ENCODE assay signal across 18 mouse cellular contexts in genomic region chr11:116549273-116550038, GRCm38 (mm10). TPM values are rescaled to one million over a fixed set of nuclear protein-coding genes. Genes with fewer than 3 reads are reported as not detected.
A peak's percentile ranks its signal among the peaks of the same experiment; 100 is the strongest.
DNase-seq lines count a peak whose midpoint lies in the region; ATAC-seq and TF ChIP-seq lines count a peak whose summit lies in the region.
"Had no signal": no experiment of that assay in that cellular context is flagged by ENCODE, and none has a peak within 500 bp of the region (broad histone marks: within the 10 kb centered on the region; RNA-seq: fewer than 3 reads in every experiment).

No protein-coding gene starts in this region.

- peak overlapping the region; percentile 26 for H3K4me2 ChIP-seq in heart, embryonic 12.5 days
- H3K4me2 ChIP-seq in heart, embryonic 16.5 days (ENCODE audit: low read depth, low read length) = no peak overlapping the region
- H3K4me2 ChIP-seq in liver, embryonic 15.5 days = peak overlapping the region; percentile 63
- no peak overlapping the region for H3K4me2 ChIP-seq in forebrain, embryonic 13.5 days
- H3K4me2 ChIP-seq in hindbrain, embryonic 14.5 days (replicated peaks) = no peak overlapping the region

- 53% methylated on average over 11 of the region's 11 CpGs for WGBS in heart, embryonic 12.5 days
- 48% methylated on average over 11 of the region's 11 CpGs for WGBS in heart, embryonic 16.5 days
- 33% methylated on average over 11 of the region's 11 CpGs for WGBS in liver, embryonic 15.5 days (ENCODE audit: insufficient replicate concordance)
- 93% methylated on average over 11 of the region's 11 CpGs for WGBS in forebrain, embryonic 13.5 days
- 91% methylated on average over 11 of the region's 11 CpGs for WGBS in hindbrain, embryonic 14.5 days

- no peaks in the 10 kb centered on the region for H3K9me3 ChIP-seq in heart, embryonic 12.5 days (replicated peaks)
- no peaks in the 10 kb centered on the region for H3K9me3 ChIP-seq in G1E (replicated peaks)
- no peaks in the 10 kb centered on the region for H3K9me3 ChIP-seq in heart, embryonic 16.5 days (replicated peaks; ENCODE audit: control insufficient read depth, low read length)
- H3K9me3 ChIP-seq in liver, embryonic 15.5 days (replicated peaks) = no peaks in the 10 kb centered on the region
- no peaks in the 10 kb centered on the region for H3K9me3 ChIP-seq in forebrain, embryonic 13.5 days (replicated peaks)
- H3K9me3 ChIP-seq in hindbrain, embryonic 14.5 days (ENCODE audit: control insufficient read depth, low read length) = no peaks in the 10 kb centered on the region

- no peak for DNase-seq in heart, postnatal 36 days
- DNase-seq in G1E (ENCODE audit: low spot score) = no peak
- DNase-seq in embryo, embryonic 10.5 days (ENCODE audit: low spot score) = no peak
- no peak for DNase-seq in hindbrain, embryonic 14.5 days (ENCODE audit: low spot score)
- DNase-seq: adrenal gland, postnatal 25 days; B cell, adult 2 months; cerebellum, adult 11 months; embryo, embryonic 11 days; kidney, postnatal 14 days; right cerebral cortex, postnatal 4 days; thymus, adult 18-20 months had no signal

- TF ChIP-seq CTCF in G1E (IDR thresholded peaks at IDR 0.05; ENCODE audit: low read depth, low read length) = no peak

- peaks cover 36% of the 10 kb centered on the region for H3K36me3 ChIP-seq in heart, embryonic 12.5 days
- peaks cover 68% of the 10 kb centered on the region for H3K36me3 ChIP-seq in G1E (replicated peaks)
- H3K36me3 ChIP-seq in heart, embryonic 16.5 days (ENCODE audit: control insufficient read depth, insufficient read depth) = peaks cover 20% of the 10 kb centered on the region
- peaks cover 42% of the 10 kb centered on the region for H3K36me3 ChIP-seq in liver, embryonic 15.5 days (replicated peaks)
- peaks cover 38% of the 10 kb centered on the region for H3K36me3 ChIP-seq in forebrain, embryonic 13.5 days (ENCODE audit: poor library complexity, severe bottlenecking)
- peaks cover 34% of the 10 kb centered on the region for H3K36me3 ChIP-seq in hindbrain, embryonic 14.5 days (replicated peaks; ENCODE audit: control insufficient read depth, insufficient read depth)

- ATAC-seq in heart, embryonic 12.5 days (ENCODE audit: insufficient number of reproducible peaks, low FRiP score) = peak; percentile 44; the same call in 1 of the 2 replicates
- ATAC-seq in G1E (ENCODE audit: extremely low read depth, insufficient number of reproducible peaks, low FRiP score, poor library complexity, severe bottlenecking) = peak; percentile 77
- peak; percentile 34; the same call in 1 of the 2 replicates for ATAC-seq in heart, embryonic 16.5 days (replicated peaks; ENCODE audit: extremely low read depth, insufficient read depth, low FRiP score)
- peak; percentile 88 for ATAC-seq in liver, embryonic 15.5 days (ENCODE audit: insufficient read depth)
- ATAC-seq in forebrain, embryonic 13.5 days = no peak
- no peak for ATAC-seq in hindbrain, embryonic 14.5 days (ENCODE audit: low FRiP score)
- ATAC-seq: inflammation-experienced regulatory T-cells, adult 6 months had no signal

- H3K4me1 ChIP-seq in heart, embryonic 12.5 days (replicated peaks) = peaks cover 58% of the 10 kb centered on the region
- H3K4me1 ChIP-seq in G1E (ENCODE audit: insufficient read depth, low read depth, low read length) = peaks cover 41% of the 10 kb centered on the region
- peaks cover 37% of the 10 kb centered on the region for H3K4me1 ChIP-seq in heart, embryonic 16.5 days (ENCODE audit: control insufficient read depth, insufficient read depth, low read length)
- H3K4me1 ChIP-seq in liver, embryonic 15.5 days (replicated peaks) = peaks cover 87% of the 10 kb centered on the region
- peaks cover 4% of the 10 kb centered on the region; the same call in 1 of the 2 replicates for H3K4me1 ChIP-seq in forebrain, embryonic 13.5 days
- peaks cover 5% of the 10 kb centered on the region; the same call in 1 of the 2 replicates for H3K4me1 ChIP-seq in hindbrain, embryonic 14.5 days (replicated peaks; ENCODE audit: control insufficient read depth, insufficient read depth, low read length)

- H3K4me3 ChIP-seq in heart, embryonic 12.5 days = no peak overlapping the region
- H3K4me3 ChIP-seq in G1E (ENCODE audit: low read depth, low read length) = peak overlapping the region; percentile 50; the same call in 1 of the 2 replicates
- H3K4me3 ChIP-seq in heart, embryonic 16.5 days (ENCODE audit: low read length) = no peak overlapping the region
- peak overlapping the region; percentile 29 for H3K4me3 ChIP-seq in liver, embryonic 15.5 days (replicated peaks)
- H3K4me3 ChIP-seq in forebrain, embryonic 13.5 days = no peak overlapping the region
- no peak overlapping the region for H3K4me3 ChIP-seq in hindbrain, embryonic 14.5 days (replicated peaks; ENCODE audit: low read length)
- H3K4me3 ChIP-seq: myocyte had no signal

- H3K27ac ChIP-seq in heart, embryonic 12.5 days (ENCODE audit: poor library complexity, severe bottlenecking) = peak overlapping the region; percentile 52
- H3K27ac ChIP-seq in heart, embryonic 16.5 days (ENCODE audit: low read length) = peak overlapping the region; percentile 64
- H3K27ac ChIP-seq in liver, embryonic 15.5 days (replicated peaks) = peak overlapping the region; percentile 87
- no peak overlapping the region for H3K27ac ChIP-seq in forebrain, embryonic 13.5 days
- no peak overlapping the region for H3K27ac ChIP-seq in hindbrain, embryonic 14.5 days

- intact Hi-C loops in heart, postnatal 36 days (cut with DNase I) = no loop called here

- no peaks in the 10 kb centered on the region for H3K27me3 ChIP-seq in heart, embryonic 12.5 days (replicated peaks)
- no peaks in the 10 kb centered on the region for H3K27me3 ChIP-seq in G1E (ENCODE audit: insufficient read depth, low read length)
- no peaks in the 10 kb centered on the region for H3K27me3 ChIP-seq in heart, embryonic 16.5 days (ENCODE audit: control insufficient read depth, insufficient read depth, low read length)
- H3K27me3 ChIP-seq in liver, embryonic 15.5 days = no peaks in the 10 kb centered on the region
- no peaks in the 10 kb centered on the region for H3K27me3 ChIP-seq in forebrain, embryonic 13.5 days
- H3K27me3 ChIP-seq in hindbrain, embryonic 14.5 days (ENCODE audit: control insufficient read depth, insufficient read depth, low read length) = no peaks in the 10 kb centered on the region

- H3K9ac ChIP-seq in heart, embryonic 12.5 days = 0 out of 2 replicates have a peak overlapping the region, but pooled peaks have one; percentile 36
- peak overlapping the region; percentile 49 for H3K9ac ChIP-seq in heart, embryonic 16.5 days (ENCODE audit: low read length)
- H3K9ac ChIP-seq in liver, embryonic 15.5 days = peak overlapping the region; percentile 41
- no peak overlapping the region for H3K9ac ChIP-seq in forebrain, embryonic 13.5 days
- no peak overlapping the region for H3K9ac ChIP-seq in hindbrain, embryonic 14.5 days

RNA-seq across cellular contexts. Expression of gene Sphk1, which starts 18.7 kb away (rescaled TPM):
- 1.6 and 2.1 TPM in 2 replicates for polyA plus RNA-seq in heart, embryonic 12.5 days (2016; fragmentation: Nextera tagmentation; extraction: Ambion mirVana)
- total RNA-seq in heart, postnatal 36 days (2021) = 1 to 10 TPM; 1.0 to 1.2 TPM
- total RNA-seq in G1E (2014; fragmentation: Nextera tagmentation) (1.5 and 2.3 TPM in 2 replicates), G1E (2017) (22.1 and 30.6 TPM in 2 replicates)
- polyA plus RNA-seq in G1E (2012) = 16.7 and 17.1 TPM in 2 replicates
- polyA plus RNA-seq in heart, embryonic 16.5 days (2015; fragmentation: Nextera tagmentation; extraction: Ambion mirVana) = 3.6 and 4.5 TPM in 2 replicates
- 28.8 and 32.7 TPM in 2 replicates for polyA plus RNA-seq in liver, embryonic 15.5 days (2015; fragmentation: Nextera tagmentation; extraction: Ambion mirVana)
- 0.98 and 2.2 TPM in 2 replicates for polyA plus RNA-seq in forebrain, embryonic 13.5 days (2015; fragmentation: Nextera tagmentation; extraction: Ambion mirVana)
- 4.0 and 4.1 TPM in 2 replicates for polyA plus RNA-seq in hindbrain, embryonic 14.5 days (2014; fragmentation: Nextera tagmentation; extraction: Ambion mirVana)
- total RNA-seq: granulocyte monocyte progenitor cell, adult 5-6 weeks had no signal
- polyA plus RNA-seq: inflammation-experienced regulatory T-cells, adult 6 months had no signal

RNA-seq across cellular contexts. Expression of gene Ube2o, which starts 31.8 kb away (rescaled TPM):
- polyA plus RNA-seq in heart, embryonic 12.5 days (2016; fragmentation: Nextera tagmentation; extraction: Ambion mirVana) = 18.1 and 19.9 TPM in 2 replicates
- 10 to 100 TPM; 28.5 to 29.7 TPM for total RNA-seq in heart, postnatal 36 days (2021)
- 9.2 and 41.7 TPM in 2 replicates for total RNA-seq in G1E (2014; fragmentation: Nextera tagmentation)
- total RNA-seq in G1E (2017) = 6.2 and 6.3 TPM in 2 replicates
- 17.9 and 20.1 TPM in 2 replicates for polyA plus RNA-seq in G1E (2012)
- 5.5 and 6.9 TPM in 2 replicates for polyA plus RNA-seq in heart, embryonic 16.5 days (2015; fragmentation: Nextera tagmentation; extraction: Ambion mirVana)
- 38.1 and 51.7 TPM in 2 replicates for polyA plus RNA-seq in liver, embryonic 15.5 days (2015; fragmentation: Nextera tagmentation; extraction: Ambion mirVana)
- polyA plus RNA-seq in forebrain, embryonic 13.5 days (2015; fragmentation: Nextera tagmentation; extraction: Ambion mirVana) = 11.9 and 12.1 TPM in 2 replicates
- polyA plus RNA-seq in hindbrain, embryonic 14.5 days (2014; fragmentation: Nextera tagmentation; extraction: Ambion mirVana) = 27.5 and 28.5 TPM in 2 replicates

RNA-seq across cellular contexts. Expression of gene Aanat, which starts 36.8 kb away (rescaled TPM):
- not detected in 2 replicates for polyA plus RNA-seq in heart, embryonic 12.5 days (2016; fragmentation: Nextera tagmentation; extraction: Ambion mirVana)
- total RNA-seq in heart, postnatal 36 days (2021) = not detected
- total RNA-seq in G1E (2014; fragmentation: Nextera tagmentation) = not detected in 2 replicates
- total RNA-seq in G1E (2017) = not detected in 2 replicates
- polyA plus RNA-seq in G1E (2012) = not detected in 2 replicates
- polyA plus RNA-seq in heart, embryonic 16.5 days (2015; fragmentation: Nextera tagmentation; extraction: Ambion mirVana) = not detected in 2 replicates
- not detected in 2 replicates for polyA plus RNA-seq in liver, embryonic 15.5 days (2015; fragmentation: Nextera tagmentation; extraction: Ambion mirVana)
- polyA plus RNA-seq in forebrain, embryonic 13.5 days (2015; fragmentation: Nextera tagmentation; extraction: Ambion mirVana) = 0.25 and 0.39 TPM in 2 replicates
- 0.15 TPM in 1 of 2 replicates, not detected in the other for polyA plus RNA-seq in hindbrain, embryonic 14.5 days (2014; fragmentation: Nextera tagmentation; extraction: Ambion mirVana)
- total RNA-seq: adrenal gland, postnatal 25 days; granulocyte monocyte progenitor cell, adult 5-6 weeks had no signal
- polyA plus RNA-seq: inflammation-experienced regulatory T-cells, adult 6 months; myocyte had no signal

RNA-seq across cellular contexts. Expression of gene Prpsap1, which starts 55.5 kb away (rescaled TPM):
- 94.8 and 96.8 TPM in 2 replicates for polyA plus RNA-seq in heart, embryonic 12.5 days (2016; fragmentation: Nextera tagmentation; extraction: Ambion mirVana)
- 10 to 100 TPM; 30.9 to 34.6 TPM for total RNA-seq in heart, postnatal 36 days (2021)
- total RNA-seq in G1E (2014; fragmentation: Nextera tagmentation) (53.7 and 56.6 TPM in 2 replicates), G1E (2017) (33.3 and 42.2 TPM in 2 replicates)
- polyA plus RNA-seq in G1E (2012) = 53.9 and 69.4 TPM in 2 replicates
- polyA plus RNA-seq in heart, embryonic 16.5 days (2015; fragmentation: Nextera tagmentation; extraction: Ambion mirVana) = 98.6 and 99.1 TPM in 2 replicates
- 45.1 and 49.0 TPM in 2 replicates for polyA plus RNA-seq in liver, embryonic 15.5 days (2015; fragmentation: Nextera tagmentation; extraction: Ambion mirVana)
- 178 and 184 TPM in 2 replicates for polyA plus RNA-seq in forebrain, embryonic 13.5 days (2015; fragmentation: Nextera tagmentation; extraction: Ambion mirVana)
- 162 and 173 TPM in 2 replicates for polyA plus RNA-seq in hindbrain, embryonic 14.5 days (2014; fragmentation: Nextera tagmentation; extraction: Ambion mirVana)

Comparison
In these comparisons a context has a peak if more than half of its experiments do, and no peak if none do; other contexts are left out.
1. H3K4me2 ChIP-seq: peak in heart, embryonic 12.5 days (single experiment) and liver, embryonic 15.5 days (single experiment); none in heart, embryonic 16.5 days (single experiment), forebrain, embryonic 13.5 days (single experiment) and hindbrain, embryonic 14.5 days (single experiment).
2. ATAC-seq: peak in heart, embryonic 12.5 days (single experiment), G1E (single experiment), heart, embryonic 16.5 days (single experiment) and liver, embryonic 15.5 days (single experiment); none in forebrain, embryonic 13.5 days (single experiment) and hindbrain, embryonic 14.5 days (single experiment).
3. H3K27ac ChIP-seq: peak in heart, embryonic 12.5 days (single experiment), heart, embryonic 16.5 days (single experiment) and liver, embryonic 15.5 days (single experiment); none in forebrain, embryonic 13.5 days (single experiment) and hindbrain, embryonic 14.5 days (single experiment).
4. H3K4me3 ChIP-seq: peak in G1E (single experiment) and liver, embryonic 15.5 days (single experiment); none in heart, embryonic 12.5 days (single experiment), heart, embryonic 16.5 days (single experiment), forebrain, embryonic 13.5 days (single experiment) and hindbrain, embryonic 14.5 days (single experiment).
5. H3K9ac ChIP-seq: peak in heart, embryonic 12.5 days (single experiment), heart, embryonic 16.5 days (single experiment) and liver, embryonic 15.5 days (single experiment); none in forebrain, embryonic 13.5 days (single experiment) and hindbrain, embryonic 14.5 days (single experiment).